Mouse (Mus musculus) ES-E14 (cell line): ENCODE measurements around the gene Etfa.

Experiments
- CHD2 ChIP-seq: IDR thresholded peaks from 2 replicates; pipeline ENCODE4 v1.6.1; 2014; ENCODE audit warnings: mild to moderate bottlenecking, low read depth, low read length, inconsistent platforms
- HCFC1 ChIP-seq: IDR thresholded peaks from 2 replicates; pipeline ENCODE4 v1.6.1; 2012; ENCODE audit warnings: low read length, inconsistent platforms, borderline replicate concordance; ENCODE audit not compliant: insufficient read depth
- MAFK ChIP-seq: IDR thresholded peaks from 2 replicates; pipeline ENCODE4 v1.6.1; 2014; ENCODE audit warnings: mild to moderate bottlenecking, low read depth, low read length, inconsistent platforms; ENCODE audit not compliant: insufficient read depth
- ZC3H11A ChIP-seq: IDR thresholded peaks from 2 replicates; pipeline ENCODE4 v1.6.1; 2012; ENCODE audit warnings: low read depth, mild to moderate bottlenecking, inconsistent platforms, low read length, borderline replicate concordance
- ZNF384 ChIP-seq: IDR thresholded peaks from 2 replicates; pipeline ENCODE4 v1.6.1; 2012; ENCODE audit warnings: low read depth, low read length, inconsistent platforms

DNA sequence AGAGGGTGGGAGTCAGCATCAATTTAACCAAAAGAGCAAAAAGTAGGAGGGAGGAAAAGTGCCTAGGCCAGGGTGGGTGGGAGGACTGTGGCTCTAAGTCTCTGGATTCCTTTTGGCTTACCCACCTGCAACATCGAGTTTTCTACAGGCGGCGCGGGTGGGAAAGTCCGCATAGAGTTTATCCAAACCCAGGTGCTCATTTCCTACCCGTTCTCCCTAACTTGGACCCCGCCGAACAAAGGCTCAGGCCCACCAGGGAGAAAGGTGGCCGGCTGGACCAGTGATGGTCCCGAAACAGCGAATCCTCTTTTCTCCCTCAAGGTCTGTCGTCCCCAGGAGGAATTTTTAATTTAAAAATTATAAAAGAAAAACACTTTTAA is 28.3 kb upstream of the Etfa start:
- TF ChIP-seq ZC3H11A (no peak), MAFK (no peak), CHD2 (no peak), HCFC1 (no peak), ZNF384 (no peak)
